Comparison of ENCODE assay signal across 8 mouse cellular contexts in genomic region chr3:24783462-24783829, GRCm38 (mm10).
DNase-seq lines count a peak whose midpoint lies in the region; ATAC-seq and TF ChIP-seq lines count a peak whose summit lies in the region.

No protein-coding gene starts in this region.

- peak overlapping the region; percentile 46 for H3K4me2 ChIP-seq in kidney, embryonic 15.5 days

- 43% methylated on average over 7 of the region's 7 CpGs for WGBS in kidney, embryonic 15.5 days
- WGBS in lung, adult 2 months: 31% methylated on average over 7 of the region's 7 CpGs

- no peak for TF ChIP-seq POLR2A in lung, adult 2 months (IDR thresholded peaks at IDR 0.05; ENCODE audit: borderline replicate concordance, extremely low read depth, low read depth, low read length)

- peak; percentile 14 for DNase-seq in embryo, embryonic 11 days
- no peak for DNase-seq in embryo, embryonic 9.5 days (ENCODE audit: extremely low spot score)
- peak; percentile 18 for DNase-seq in 3134 (ENCODE audit: extremely low read depth, insufficient read length, low spot score)
- DNase-seq in lung, adult 2 months: no peak
- no peak for DNase-seq in gastrocnemius, postnatal 4 days (ENCODE audit: low spot score in 2 of 2)
- DNase-seq in frontal cortex, postnatal 25 days (ENCODE audit: low spot score in 2 of 2): no peak

- 0 out of 2 replicates have a peak, but pooled peaks cover 3% of the 10 kb centered on the region for H3K4me1 ChIP-seq in kidney, embryonic 15.5 days
- H3K4me1 ChIP-seq in lung, adult 2 months (ENCODE audit: control insufficient read depth, insufficient read depth, low read length): no peaks in the 10 kb centered on the region

- no peaks in the 10 kb centered on the region for H3K36me3 ChIP-seq in kidney, embryonic 15.5 days

- peak overlapping the region; percentile 31 for H3K4me3 ChIP-seq in kidney, embryonic 15.5 days (replicated peaks)
- H3K4me3 ChIP-seq in lung, adult 2 months (replicated peaks; ENCODE audit: extremely low read depth, low read depth, low read length): peak overlapping the region; percentile 33

- H3K9ac ChIP-seq in kidney, embryonic 15.5 days: no peak overlapping the region

- no peaks in the 10 kb centered on the region for H3K9me3 ChIP-seq in kidney, embryonic 15.5 days (replicated peaks)

- no peak for TF ChIP-seq CTCF in lung, adult 2 months (IDR thresholded peaks at IDR 0.05; ENCODE audit: insufficient read depth, low read length)

- ATAC-seq in kidney, embryonic 15.5 days (replicated peaks; ENCODE audit: low FRiP score): peak; percentile 88
- no peak for ATAC-seq in megakaryocyte-erythroid progenitor cell, adult 5-6 weeks (replicated peaks; ENCODE audit: low FRiP score, low TSS enrichment, poor library complexity, severe bottlenecking)

- peak overlapping the region; percentile 80 for H3K27ac ChIP-seq in kidney, embryonic 15.5 days

- no peaks in the 10 kb centered on the region for H3K27me3 ChIP-seq in kidney, embryonic 15.5 days

Comparison
In these comparisons a context has a peak if more than half of its experiments do, and no peak if none do; other contexts are left out.
1. DNase-seq: peak in embryo, embryonic 11 days (single experiment) and 3134 (single experiment); none in embryo, embryonic 9.5 days (single experiment), lung, adult 2 months (single experiment), gastrocnemius, postnatal 4 days (0 of 2) and frontal cortex, postnatal 25 days (0 of 2).